Mouse (Mus musculus) hindbrain, embryonic 14.5 days (tissue): ENCODE results near the gene 4930556J24Rik. TPM values are rescaled to one million over a fixed set of nuclear protein-coding genes. Genes with fewer than 3 reads are reported as not detected.

ENCODE experiments used
- ATAC-seq: fragments of 200-750 bp; cut with Nextera tagmentation; 2 replicates; pipeline ENCODE4 v1.8.0; 2017; ENCODE audit warnings: moderate number of reproducible peaks, mild to moderate bottlenecking, moderate TSS enrichment, moderate library complexity; ENCODE audit not compliant: low FRiP score
- DNase-seq: peaks from one replicate; pipeline ENCODE4 v3.0.0-alpha.2; 2015; ENCODE audit warnings: low spot score
- H3K27ac ChIP-seq: fragments of 300-500 bp; sonication (generic); 2 replicates; pipeline ENCODE4 v1.5.1; 2014; ENCODE audit warnings: mild to moderate bottlenecking, moderate library complexity
- H3K27me3 ChIP-seq: fragments of 300-500 bp; sonication (generic); 2 replicates; pipeline ENCODE4 v1.6.1; 2014; ENCODE audit warnings: mild to moderate bottlenecking, low read length, mixed read lengths; ENCODE audit not compliant: control insufficient read depth, insufficient read depth
- H3K36me3 ChIP-seq: fragments of 300-500 bp; sonication (generic); replicated peaks from 2 replicates; pipeline ENCODE4 v1.6.1; 2014; ENCODE audit not compliant: control insufficient read depth, insufficient read depth
- H3K4me1 ChIP-seq: fragments of 300-500 bp; sonication (generic); replicated peaks from 2 replicates; pipeline ENCODE4 v1.6.1; 2014; ENCODE audit warnings: antibody characterized with exemption, low read length, mixed read lengths; ENCODE audit not compliant: control insufficient read depth, insufficient read depth
- H3K4me2 ChIP-seq: fragments of 300-500 bp; sonication (generic); replicated peaks from 2 replicates; pipeline ENCODE4 v1.6.1; 2014; ENCODE audit warnings: mild to moderate bottlenecking, moderate library complexity
- H3K4me3 ChIP-seq: fragments of 300-500 bp; sonication (generic); replicated peaks from 2 replicates; pipeline ENCODE4 v1.5.1; 2014; ENCODE audit warnings: mild to moderate bottlenecking, low read length
- H3K9ac ChIP-seq: fragments of 300-500 bp; sonication (generic); 2 replicates; pipeline ENCODE4 v1.6.1; 2014
- H3K9me3 ChIP-seq: fragments of 300-500 bp; sonication (generic); 2 replicates; pipeline ENCODE4 v1.6.1; 2016; ENCODE audit warnings: low read length; ENCODE audit not compliant: control insufficient read depth
- WGBS: fragments of 180-500 bp; shearing (Covaris S2); extraction: QIAGEN DNeasy Blood & Tissue Kit; methylation state at CpG from one replicate; pipeline ENCODE4 v1.1.7; 2014; 5-methylcytosine and 5-hydroxymethylcytosine counted together
- polyA plus RNA-seq: library from polyadenylated mRNA; unstranded; fragments of >200 nt; fragmentation: Nextera tagmentation; extraction: Ambion mirVana; gene quantifications from 2 replicates; pipeline ENCODE4 v1.2.1, GENCODE M21; 2014

Gene 4930556J24Rik
- polyA plus RNA-seq, 1 experiment from 2014 or later = 0.23 TPM

DNA sequence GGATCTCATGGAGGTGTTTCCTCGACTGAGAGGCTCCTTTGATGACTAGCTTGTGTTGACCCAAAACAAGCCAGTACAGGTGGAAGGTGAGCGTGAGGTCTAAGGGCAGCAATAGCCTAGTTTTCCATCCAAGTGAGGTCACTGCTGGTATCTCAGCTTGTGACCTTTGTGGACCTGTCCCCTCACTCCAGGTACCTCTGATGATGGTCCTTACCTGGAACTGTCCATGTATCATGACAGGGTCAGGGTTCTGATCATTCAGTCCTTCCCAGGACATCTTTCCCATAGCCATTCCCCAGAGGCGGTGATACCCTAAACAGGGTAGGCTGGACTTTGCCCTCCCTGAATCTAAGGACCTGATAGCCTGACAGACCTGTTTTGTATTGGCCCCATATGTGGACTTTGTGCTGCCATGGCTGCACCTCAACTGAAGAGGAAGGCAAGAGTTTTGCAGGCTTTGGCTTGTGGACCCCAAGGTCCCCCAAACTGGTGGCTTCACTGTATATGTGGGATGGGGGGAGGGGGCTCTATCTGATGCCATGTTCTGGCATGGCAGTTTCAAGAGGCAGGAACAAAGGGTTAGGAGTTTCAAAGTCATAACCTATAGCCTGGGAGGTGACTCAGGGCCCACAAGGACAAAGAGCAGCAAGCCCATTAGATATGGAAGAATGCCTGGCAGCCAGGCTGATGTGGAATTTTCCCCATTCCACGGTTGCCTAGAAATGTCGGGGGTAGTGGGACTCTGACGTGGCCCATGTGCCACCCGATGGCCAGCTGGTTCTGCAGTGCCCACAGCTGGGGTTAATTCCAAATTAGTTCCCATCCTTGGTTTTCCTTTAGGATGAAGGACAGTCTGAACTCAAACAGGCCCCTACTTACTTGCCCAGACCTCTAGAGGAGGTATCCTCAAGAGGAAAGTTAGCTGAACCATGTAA is 6.0 kb upstream of the 4930556J24Rik start:
- peaks cover 10% of the 10 kb centered on the region; the same call in 1 of the 2 replicates for H3K27me3 ChIP-seq
- H3K4me2 ChIP-seq = peak overlapping the region; percentile 76
- DNase-seq (no peak), ATAC-seq (0 out of 2 replicates have a peak, but pooled peaks have one; percentile 8)
- no peaks in the 10 kb centered on the region for H3K4me1 ChIP-seq
- WGBS = 63% methylated on average over 7 of the region's 7 CpGs
- H3K36me3 ChIP-seq = peaks cover 41% of the 10 kb centered on the region
- 0 out of 2 replicates have a peak overlapping the region, but pooled peaks have one; percentile 42 for H3K4me3 ChIP-seq
- 0 out of 2 replicates have a peak overlapping the region, but pooled peaks have one; percentile 65 for H3K9ac ChIP-seq
- H3K9me3 ChIP-seq = no peaks in the 10 kb centered on the region
- no peak overlapping the region for H3K27ac ChIP-seq

DNA sequence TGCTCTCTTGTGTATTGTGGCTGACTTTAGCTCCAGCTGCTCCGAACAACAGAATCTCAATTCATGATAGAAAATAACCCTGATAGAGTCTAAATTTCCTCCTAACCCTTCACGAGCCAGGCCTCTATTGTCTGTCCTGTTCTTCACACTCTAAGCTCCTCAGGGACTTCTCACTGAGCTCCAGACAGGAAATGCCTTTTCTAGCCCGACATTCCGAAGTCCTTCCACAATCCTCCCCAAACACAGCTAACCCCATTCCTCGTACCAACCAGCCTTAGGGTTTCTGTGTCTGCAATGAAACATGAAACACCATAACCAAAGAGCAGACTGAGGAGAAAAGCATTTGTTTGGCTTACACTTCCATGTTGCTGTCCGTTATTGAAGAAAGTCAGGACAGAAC is 5.0 kb upstream of the 4930556J24Rik start:
- H3K36me3 ChIP-seq = peaks cover 51% of the 10 kb centered on the region
- no peak overlapping the region for H3K4me3 ChIP-seq
- no peaks in the 10 kb centered on the region for H3K9me3 ChIP-seq
- H3K4me2 ChIP-seq = no peak overlapping the region
- H3K9ac ChIP-seq = no peak overlapping the region
- DNase-seq (no peak), ATAC-seq (no peak)
- no peaks in the 10 kb centered on the region for H3K4me1 ChIP-seq
- H3K27ac ChIP-seq = no peak overlapping the region
- 78% methylated on average over 6 of the region's 6 CpGs for WGBS
- H3K27me3 ChIP-seq = peaks cover 10% of the 10 kb centered on the region; the same call in 1 of the 2 replicates

DNA sequence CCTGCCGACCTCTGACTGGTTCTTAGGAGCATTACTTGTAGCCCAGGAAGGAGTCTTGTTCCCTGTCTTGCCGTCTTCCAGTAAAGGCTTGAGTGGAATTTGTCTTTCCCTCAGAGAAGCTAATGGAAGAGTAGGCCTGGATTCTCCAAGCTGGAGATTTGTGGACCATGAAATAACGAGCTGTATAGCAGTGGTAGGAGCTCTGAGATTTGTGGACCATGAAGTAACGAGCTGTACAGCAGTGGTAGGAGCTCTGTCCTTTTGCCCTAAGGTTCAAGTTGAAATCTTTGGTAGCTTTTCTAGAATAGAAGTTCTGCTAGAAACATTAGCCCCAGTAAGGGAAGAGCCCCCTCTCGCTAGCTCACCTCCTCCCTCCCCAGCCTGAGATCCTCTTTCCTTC is 1.8 kb upstream of the 4930556J24Rik start:
- Histone ChIP-seq H3K27me3 (peaks cover 4% of the 10 kb centered on the region; the same call in 1 of the 2 replicates), H3K9ac (no peak overlapping the region), H3K9me3 (no peaks in the 10 kb centered on the region), H3K36me3 (peaks cover 82% of the 10 kb centered on the region), H3K4me1 (no peaks in the 10 kb centered on the region), H3K27ac (no peak overlapping the region), H3K4me2 (no peak overlapping the region), H3K4me3 (no peak overlapping the region)
- DNase-seq (no peak), ATAC-seq (no peak)
- WGBS = 96% methylated on average over 5 of the region's 5 CpGs

DNA sequence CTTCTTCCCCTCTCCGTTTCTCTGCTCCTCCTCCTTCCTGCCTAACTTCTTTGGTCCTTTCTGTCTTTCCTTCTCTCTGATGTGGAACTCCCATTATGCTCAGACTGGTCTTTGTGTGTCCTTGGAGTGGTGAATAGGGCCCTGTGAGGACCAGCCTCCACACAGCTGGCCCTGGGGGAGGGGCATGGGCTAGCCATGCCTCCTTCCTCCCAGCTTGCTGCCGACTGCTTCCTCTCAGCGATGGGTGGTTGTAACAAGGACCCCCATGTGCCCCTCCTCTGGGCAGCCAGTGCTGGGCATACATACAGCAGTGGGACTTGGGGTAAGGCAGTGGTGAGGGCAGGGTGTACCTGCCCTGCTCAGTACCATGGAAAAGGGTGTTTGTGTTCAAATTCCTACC is 2.3 kb downstream of the 4930556J24Rik start:
- ATAC-seq (no peak), DNase-seq (no peak)
- H3K9me3 ChIP-seq = no peaks in the 10 kb centered on the region
- H3K4me1 ChIP-seq = no peaks in the 10 kb centered on the region
- H3K9ac ChIP-seq = no peak overlapping the region
- no peak overlapping the region for H3K4me2 ChIP-seq
- H3K4me3 ChIP-seq = no peak overlapping the region
- H3K27ac ChIP-seq = no peak overlapping the region
- no peaks in the 10 kb centered on the region for H3K27me3 ChIP-seq
- 54% methylated on average over 3 of the region's 3 CpGs for WGBS
- peaks cover 100% of the 10 kb centered on the region for H3K36me3 ChIP-seq

DNA sequence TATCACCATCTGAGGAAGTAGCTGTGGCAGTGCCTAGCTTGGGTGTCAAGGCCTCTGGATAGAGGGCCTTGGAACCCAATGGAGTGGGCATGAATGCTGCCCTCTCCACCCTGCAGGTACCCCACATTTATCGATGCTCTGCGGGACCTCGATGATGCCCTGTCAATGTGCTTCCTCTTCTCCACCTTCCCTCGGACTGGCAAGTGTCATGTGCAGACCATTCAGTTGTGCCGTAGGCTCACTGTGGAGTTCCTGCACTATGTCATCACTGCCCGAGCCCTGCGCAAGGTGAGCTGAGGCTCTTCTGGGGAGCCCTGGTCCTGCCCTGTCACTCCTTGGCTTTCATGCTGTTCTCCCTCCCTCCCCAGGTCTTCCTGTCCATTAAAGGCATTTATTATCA is 3.5 kb downstream of the 4930556J24Rik start:
- no peaks in the 10 kb centered on the region for H3K9me3 ChIP-seq
- H3K27me3 ChIP-seq = no peaks in the 10 kb centered on the region
- no peak overlapping the region for H3K9ac ChIP-seq
- ATAC-seq (no peak), DNase-seq (no peak)
- no peak overlapping the region for H3K4me3 ChIP-seq
- H3K4me1 ChIP-seq = no peaks in the 10 kb centered on the region
- H3K4me2 ChIP-seq = no peak overlapping the region
- H3K36me3 ChIP-seq = peaks cover 100% of the 10 kb centered on the region
- WGBS = 93% methylated on average over 7 of the region's 7 CpGs
- H3K27ac ChIP-seq = no peak overlapping the region

DNA sequence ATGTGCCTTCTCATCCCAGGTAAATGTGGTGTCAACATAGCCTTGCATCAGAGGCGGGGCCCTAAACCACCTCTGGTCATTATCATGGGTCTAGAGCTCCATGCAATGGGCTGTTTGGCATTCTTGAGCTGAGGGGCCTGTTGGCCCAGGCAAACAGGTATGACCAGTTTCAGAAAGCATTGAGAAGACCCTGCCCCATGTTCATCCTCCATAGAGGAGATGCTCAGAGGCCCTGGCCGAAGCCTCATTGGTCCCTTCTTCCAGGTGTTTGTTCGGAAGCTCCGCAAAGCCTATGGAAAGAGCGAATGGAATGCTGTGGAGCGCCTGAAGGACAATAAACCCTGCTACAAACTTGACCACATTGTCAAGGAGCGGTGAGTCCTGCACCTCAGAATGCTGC is 6.2 kb downstream of the 4930556J24Rik start:
- WGBS = 97% methylated on average over 7 of the region's 7 CpGs
- H3K4me1 ChIP-seq = no peaks in the 10 kb centered on the region
- no peak overlapping the region for H3K4me2 ChIP-seq
- DNase-seq (no peak), ATAC-seq (no peak)
- H3K36me3 ChIP-seq = peaks cover 72% of the 10 kb centered on the region
- no peaks in the 10 kb centered on the region for H3K9me3 ChIP-seq
- H3K4me3 ChIP-seq = no peak overlapping the region
- H3K27ac ChIP-seq = no peak overlapping the region
- H3K9ac ChIP-seq = no peak overlapping the region
- no peaks in the 10 kb centered on the region for H3K27me3 ChIP-seq

DNA sequence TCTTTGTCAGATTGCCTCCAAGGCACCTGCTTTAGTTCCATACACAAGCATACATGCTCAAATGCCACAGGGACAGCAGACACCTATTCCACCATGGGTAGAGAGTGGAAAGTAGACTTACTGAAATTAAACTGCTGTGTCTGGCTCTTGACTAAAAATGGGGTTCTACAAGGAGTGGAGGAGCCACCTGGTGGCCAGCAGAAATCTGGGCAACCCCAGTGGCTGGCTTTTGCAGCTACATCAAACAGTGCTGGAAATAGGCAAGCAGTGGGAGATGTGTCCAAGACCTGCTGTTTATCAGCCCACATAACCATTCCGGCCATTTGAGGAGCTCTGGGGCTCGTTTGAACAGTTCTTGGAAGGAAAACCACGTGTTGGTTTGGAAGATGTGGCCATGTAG is 6.7 kb downstream of the 4930556J24Rik start:
- ATAC-seq (no peak), DNase-seq (no peak)
- Histone ChIP-seq H3K4me1 (peaks cover 3% of the 10 kb centered on the region), H3K27me3 (no peaks in the 10 kb centered on the region), H3K9ac (no peak overlapping the region), H3K4me2 (no peak overlapping the region), H3K4me3 (no peak overlapping the region), H3K27ac (no peak overlapping the region), H3K36me3 (peaks cover 67% of the 10 kb centered on the region), H3K9me3 (no peaks in the 10 kb centered on the region)
- 85% methylated on average over 3 of the region's 3 CpGs for WGBS

DNA sequence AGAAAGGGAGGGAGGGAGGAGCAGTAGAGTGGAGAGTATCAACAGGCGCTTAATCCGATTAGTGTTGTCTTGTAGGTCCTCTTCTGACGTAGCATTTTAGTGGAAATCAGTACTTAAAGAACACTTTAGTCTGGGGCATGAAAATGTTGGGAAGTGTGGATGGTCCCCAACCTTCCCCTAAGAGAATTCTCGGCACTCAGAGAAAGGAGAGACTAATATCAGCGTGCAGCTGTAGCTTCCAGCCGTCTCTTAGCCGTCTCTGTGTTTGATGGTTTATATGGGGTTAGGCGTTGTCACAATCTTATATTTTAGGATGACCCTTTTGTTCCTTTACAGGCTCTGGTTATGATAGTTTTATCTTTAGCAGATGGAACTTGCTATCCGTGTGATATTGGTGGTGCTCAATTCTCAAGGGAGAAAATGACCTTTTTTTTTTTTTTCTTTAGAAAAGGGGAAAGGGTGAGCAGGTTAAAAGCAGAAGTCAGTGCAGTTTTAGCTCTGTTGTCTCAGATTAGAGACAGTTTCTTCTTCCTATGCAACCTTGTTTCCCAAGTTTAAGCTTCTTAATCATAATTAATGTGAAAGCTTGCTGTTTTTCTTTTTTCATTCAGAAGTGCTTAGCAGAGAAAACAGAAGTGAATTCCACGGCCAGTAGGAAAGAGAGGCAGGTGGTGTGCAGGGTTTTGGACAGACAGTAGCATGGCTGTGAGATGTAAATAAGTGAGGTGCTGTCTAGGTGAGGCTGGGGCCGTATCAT is 12.0 kb downstream of the 4930556J24Rik start:
- H3K36me3 ChIP-seq = peaks cover 15% of the 10 kb centered on the region
- 17% methylated on average over 11 of the region's 11 CpGs for WGBS
- H3K27ac ChIP-seq = no peak overlapping the region
- 0 out of 2 replicates have a peak, but pooled peaks have one; percentile 15 for ATAC-seq
- DNase-seq = no peak
- H3K9me3 ChIP-seq = no peaks in the 10 kb centered on the region
- H3K9ac ChIP-seq = peak overlapping the region; percentile 61
- H3K4me1 ChIP-seq = peaks cover 8% of the 10 kb centered on the region
- H3K4me3 ChIP-seq = peak overlapping the region; percentile 75
- H3K4me2 ChIP-seq = peak overlapping the region; percentile 93
- H3K27me3 ChIP-seq = no peaks in the 10 kb centered on the region
